Mouse (Mus musculus) embryonic fibroblast, embryonic 13.5 days (primary cell): ENCODE results near the gene Rgmb.

Experiments
- CTCF ChIP-seq: IDR thresholded peaks from 2 replicates; pipeline ENCODE4 v1.5.1; 2011; ENCODE audit warnings: mild to moderate bottlenecking, control low read depth, low read length, moderate library complexity, borderline replicate concordance; ENCODE audit not compliant: insufficient read depth
- POLR2A ChIP-seq: IDR thresholded peaks from 2 replicates; pipeline ENCODE4 v1.6.1; 2011; ENCODE audit warnings: low read depth, mild to moderate bottlenecking, control low read depth, low read length, moderate library complexity

GRCm38 (mm10) chr17:15862355-15862754 is 31.5 kb upstream of the Rgmb start:
- TF ChIP-seq CTCF (no peak), POLR2A (no peak)
